Comparison of ENCODE assay signal across 8 mouse cellular contexts in the genomic region with DNA sequence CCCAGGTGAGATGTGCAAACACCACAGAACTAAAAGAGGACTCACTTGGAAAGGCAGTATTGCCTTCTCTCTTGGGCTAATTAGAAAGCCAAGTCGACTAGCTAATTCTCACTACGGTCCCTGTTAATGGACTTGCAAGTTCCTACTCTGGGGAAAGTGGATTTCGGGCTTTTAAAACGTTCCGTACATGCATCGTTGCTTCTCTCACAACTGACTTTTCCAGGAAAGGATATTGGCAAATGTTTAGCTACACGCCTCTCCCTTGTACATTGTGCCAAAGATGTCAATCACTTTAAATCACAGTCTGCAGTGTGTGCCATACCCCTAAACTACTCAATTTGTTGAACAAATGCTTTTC. TPM values are rescaled to one million over a fixed set of nuclear protein-coding genes. Genes with fewer than 3 reads are reported as not detected.
A peak's percentile ranks its signal among the peaks of the same experiment; 100 is the strongest.
DNase-seq lines count a peak whose midpoint lies in the region; ATAC-seq and TF ChIP-seq lines count a peak whose summit lies in the region.

No protein-coding gene starts in this region.

- no peak for TF ChIP-seq CTCF in lung, adult 2 months (IDR thresholded peaks at IDR 0.05; ENCODE audit: insufficient read depth, low read length)

- peaks cover 3% of the 10 kb centered on the region for H3K4me1 ChIP-seq in lung, adult 2 months (ENCODE audit: control insufficient read depth, insufficient read depth, low read length)
- peaks cover 21% of the 10 kb centered on the region for H3K4me1 ChIP-seq in embryonic facial prominence, embryonic 13.5 days
- H3K4me1 ChIP-seq in kidney, embryonic 16.5 days (ENCODE audit: insufficient read depth, low read length) = peaks cover 24% of the 10 kb centered on the region
- H3K4me1 ChIP-seq in neural tube, embryonic 14.5 days (ENCODE audit: control insufficient read depth, insufficient read depth, low read length) = peaks cover 6% of the 10 kb centered on the region; the same call in 1 of the 2 replicates

- peak overlapping the region; percentile 69; the same call in 1 of the 2 replicates for H3K9ac ChIP-seq in embryonic facial prominence, embryonic 13.5 days
- peak overlapping the region; percentile 80; the same call in 1 of the 2 replicates for H3K9ac ChIP-seq in kidney, embryonic 16.5 days (replicated peaks; ENCODE audit: low read length)
- H3K9ac ChIP-seq in neural tube, embryonic 14.5 days (replicated peaks; ENCODE audit: low read depth, low read length) = no peak overlapping the region

- no peaks in the 10 kb centered on the region for H3K36me3 ChIP-seq in embryonic facial prominence, embryonic 13.5 days
- no peaks in the 10 kb centered on the region for H3K36me3 ChIP-seq in kidney, embryonic 16.5 days (ENCODE audit: insufficient read depth, low read length)
- no peaks in the 10 kb centered on the region for H3K36me3 ChIP-seq in neural tube, embryonic 14.5 days (ENCODE audit: control insufficient read depth, insufficient read depth, low read length)

- DNase-seq in lung, adult 2 months = no peak
- no peak for DNase-seq in lung, adult 18-20 months
- no peak for DNase-seq in layer of hippocampus, postnatal 25 days (ENCODE audit: extremely low spot score in 1 of 2, low spot score in 1 of 2)
- DNase-seq in layer of hippocampus, postnatal 10 days (ENCODE audit: low spot score in 2 of 2) = no peak
- no peak for DNase-seq in right cerebral cortex, adult 18-20 months

- TF ChIP-seq POLR2A in lung, adult 2 months (IDR thresholded peaks at IDR 0.05; ENCODE audit: borderline replicate concordance, extremely low read depth, low read depth, low read length) = no peak

- peak overlapping the region; percentile 5 for H3K4me3 ChIP-seq in lung, adult 2 months (replicated peaks; ENCODE audit: extremely low read depth, low read depth, low read length)
- peak overlapping the region; percentile 89 for H3K4me3 ChIP-seq in embryonic facial prominence, embryonic 13.5 days
- H3K4me3 ChIP-seq in kidney, embryonic 16.5 days (ENCODE audit: low read length) = peak overlapping the region; percentile 89
- peak overlapping the region; percentile 91; the same call in 1 of the 2 replicates for H3K4me3 ChIP-seq in neural tube, embryonic 14.5 days (ENCODE audit: low read depth, low read length)

- H3K27me3 ChIP-seq in embryonic facial prominence, embryonic 13.5 days = no peaks in the 10 kb centered on the region
- no peaks in the 10 kb centered on the region for H3K27me3 ChIP-seq in kidney, embryonic 16.5 days (ENCODE audit: insufficient read depth, low read length)
- H3K27me3 ChIP-seq in neural tube, embryonic 14.5 days (ENCODE audit: control insufficient read depth, insufficient read depth, low read length) = no peaks in the 10 kb centered on the region

- peak overlapping the region; percentile 85 for H3K4me2 ChIP-seq in embryonic facial prominence, embryonic 13.5 days
- H3K4me2 ChIP-seq in kidney, embryonic 16.5 days (replicated peaks; ENCODE audit: low read depth, low read length) = peak overlapping the region; percentile 89
- no peak overlapping the region; the same call in 1 of the 2 replicates for H3K4me2 ChIP-seq in neural tube, embryonic 14.5 days (ENCODE audit: low read depth, low read length)

- no peaks in the 10 kb centered on the region for H3K9me3 ChIP-seq in embryonic facial prominence, embryonic 13.5 days
- H3K9me3 ChIP-seq in kidney, embryonic 16.5 days (ENCODE audit: low read length) = no peaks in the 10 kb centered on the region
- no peaks in the 10 kb centered on the region for H3K9me3 ChIP-seq in neural tube, embryonic 14.5 days (ENCODE audit: control insufficient read depth, low read length)

- no peak for ATAC-seq in embryonic facial prominence, embryonic 13.5 days (ENCODE audit: insufficient number of reproducible peaks, insufficient read depth, low FRiP score, low TSS enrichment, low read depth)
- ATAC-seq in kidney, embryonic 16.5 days (ENCODE audit: low FRiP score, low TSS enrichment) = no peak
- no peak for ATAC-seq in neural tube, embryonic 14.5 days (ENCODE audit: low read depth)

- peak overlapping the region; percentile 97; the same call in 1 of the 2 replicates for H3K27ac ChIP-seq in embryonic facial prominence, embryonic 13.5 days
- peak overlapping the region; percentile 95 for H3K27ac ChIP-seq in kidney, embryonic 16.5 days (ENCODE audit: low read length)
- H3K27ac ChIP-seq in neural tube, embryonic 14.5 days (ENCODE audit: low read depth, low read length) = no peak overlapping the region

- 12% methylated on average over 7 of the region's 7 CpGs for WGBS in lung, adult 2 months
- 18% methylated on average over 7 of the region's 7 CpGs for WGBS in embryonic facial prominence, embryonic 13.5 days
- 9% methylated on average over 7 of the region's 7 CpGs for WGBS in kidney, embryonic 16.5 days
- 16% methylated on average over 7 of the region's 7 CpGs for WGBS in neural tube, embryonic 14.5 days

RNA-seq across cellular contexts. Expression of gene Galnt7, which starts 0.9 kb away (rescaled TPM):
- polyA plus RNA-seq in lung, adult 2 months (2012; rRNA removed) = 2.0 and 2.1 TPM in 2 replicates
- 15.7 and 17.0 TPM in 2 replicates for polyA plus RNA-seq in embryonic facial prominence, embryonic 13.5 days (2015; fragmentation: Nextera tagmentation; extraction: Ambion mirVana)
- polyA plus RNA-seq in kidney, embryonic 16.5 days (2015; fragmentation: Nextera tagmentation; extraction: Ambion mirVana) = 22.4 and 23.7 TPM in 2 replicates
- polyA plus RNA-seq in neural tube, embryonic 14.5 days (2014; fragmentation: Nextera tagmentation; extraction: Ambion mirVana) = 14.7 and 15.0 TPM in 2 replicates
- total RNA-seq in layer of hippocampus, postnatal 25 days (2021) = 10 to 100 TPM in 1 of 2 experiments, 1 to 10 TPM in 1; 9.1 to 10.5 TPM
- total RNA-seq in layer of hippocampus, postnatal 10 days (2021) = 10 to 100 TPM; 11.7 to 11.8 TPM

Comparison
In these comparisons a context has a peak if more than half of its experiments do, and no peak if none do; other contexts are left out.
1. H3K4me3 ChIP-seq: peak in every context shown above with its lines; median percentile 91 in neural tube, embryonic 14.5 days; 89 in embryonic facial prominence, embryonic 13.5 days; 89 in kidney, embryonic 16.5 days; 5 in lung, adult 2 months.